Mouse (Mus musculus) kidney, postnatal 0 days (tissue): ENCODE results near the gene Rilp. TPM values are rescaled to one million over a fixed set of nuclear protein-coding genes. Genes with fewer than 3 reads are reported as not detected.
"Not testable (repeated sequence)": the region's sequence is repeated elsewhere in the genome, so short reads cannot be mapped to it uniquely, and the experiment has no call there.

Experiments
- ATAC-seq: fragments of 200-750 bp; cut with Nextera tagmentation; replicated peaks from 2 replicates; pipeline ENCODE4 v1.8.0; 2017; ENCODE audit warnings: low read depth, moderate number of reproducible peaks, moderate TSS enrichment, moderate library complexity; ENCODE audit not compliant: low FRiP score
- DNase-seq: peaks from one replicate; pipeline ENCODE4 v3.0.0-alpha.2; 2016; ENCODE audit warnings: low spot score
- H3K27ac ChIP-seq: fragments of 300-500 bp; sonication (generic); 2 replicates; pipeline ENCODE4 v1.5.1; 2014; ENCODE audit warnings: mild to moderate bottlenecking
- H3K27me3 ChIP-seq: fragments of 300-500 bp; sonication (generic); 2 replicates; pipeline ENCODE4 v1.6.1; 2014; ENCODE audit warnings: low read length, mixed read lengths; ENCODE audit not compliant: insufficient read depth
- H3K36me3 ChIP-seq: fragments of 300-500 bp; sonication (generic); 2 replicates; pipeline ENCODE4 v1.6.1; 2014; ENCODE audit warnings: low read length, mixed read lengths; ENCODE audit not compliant: insufficient read depth
- H3K4me1 ChIP-seq: fragments of 300-500 bp; sonication (generic); replicated peaks from 2 replicates; pipeline ENCODE4 v1.6.1; 2014; ENCODE audit warnings: antibody characterized with exemption, low read length, mixed read lengths; ENCODE audit not compliant: insufficient read depth
- H3K4me2 ChIP-seq: fragments of 300-500 bp; sonication (generic); 2 replicates; pipeline ENCODE4 v1.6.1; 2014; ENCODE audit warnings: mild to moderate bottlenecking, low read length, moderate library complexity, mixed read lengths
- H3K4me3 ChIP-seq: fragments of 300-500 bp; sonication (generic); replicated peaks from 2 replicates; pipeline ENCODE4 v1.5.1; 2014; ENCODE audit warnings: low read depth, low read length
- H3K9ac ChIP-seq: fragments of 300-500 bp; sonication (generic); 2 replicates; pipeline ENCODE4 v1.6.1; 2014; ENCODE audit warnings: low read depth, low read length
- H3K9me3 ChIP-seq: fragments of 300-500 bp; sonication (generic); replicated peaks from 2 replicates; pipeline ENCODE4 v1.6.1; 2016; ENCODE audit warnings: low read length, inconsistent platforms, mixed read lengths
- CTCF ChIP-seq: IDR thresholded peaks from 2 replicates; pipeline ENCODE4 v1.5.1; 2016; ENCODE audit warnings: antibody characterized with exemption, low read depth, mild to moderate bottlenecking, moderate library complexity
- WGBS: fragments of 180-500 bp; shearing (Covaris S2); extraction: QIAGEN DNeasy Blood & Tissue Kit; methylation state at CpG from one replicate; pipeline ENCODE4 v1.1.7; 2014; 5-methylcytosine and 5-hydroxymethylcytosine counted together
- polyA plus RNA-seq: library from polyadenylated mRNA; unstranded; fragments of >200 nt; fragmentation: Nextera tagmentation; extraction: Ambion mirVana; gene quantifications from 2 replicates; pipeline ENCODE4 v1.2.1, GENCODE M21; 2015

Rilp gene
- polyA plus RNA-seq, 1 experiment from 2014 or later, result 4.5 TPM

DNA sequence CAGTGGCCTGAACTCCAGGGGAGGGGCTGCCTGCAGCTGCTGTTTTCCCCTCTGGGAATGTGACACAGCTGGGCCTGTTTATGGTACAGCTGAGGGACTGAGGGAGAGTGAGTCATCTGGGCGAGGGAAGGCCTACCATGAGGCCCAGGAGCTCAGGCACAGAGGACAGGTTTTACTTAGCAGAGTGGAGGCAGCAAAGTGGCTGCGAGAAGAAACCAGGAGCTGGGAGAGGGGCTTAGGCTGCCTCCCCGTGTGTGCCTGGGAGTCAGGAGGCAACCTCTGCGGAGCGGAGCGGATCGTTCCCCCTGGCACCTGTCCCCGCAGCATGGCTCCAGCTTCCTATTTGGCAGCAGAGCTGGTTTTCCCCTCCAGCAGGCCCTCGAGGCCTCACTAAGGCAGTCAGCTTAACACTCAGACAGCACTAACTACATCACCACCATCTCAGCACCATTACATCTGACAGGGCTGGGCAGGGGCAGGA lies 42.1 kb downstream of the Rilp start:
- H3K4me1 ChIP-seq, result peaks cover 21% of the 10 kb centered on the region
- peak; percentile 55 for DNase-seq
- 0 out of 2 replicates have a peak overlapping the region, but pooled peaks have one; percentile 18 for H3K9ac ChIP-seq
- H3K4me2 ChIP-seq, result no peak overlapping the region
- H3K27ac ChIP-seq, result peak overlapping the region; percentile 84
- peak; percentile 43; the same call in 1 of the 2 replicates for ATAC-seq
- H3K36me3 ChIP-seq, result no peaks in the 10 kb centered on the region
- TF ChIP-seq CTCF, result no peak
- H3K27me3 ChIP-seq, result no peaks in the 10 kb centered on the region
- H3K4me3 ChIP-seq, result no peak overlapping the region
- 57% methylated on average over 9 of the region's 9 CpGs for WGBS
- no peaks in the 10 kb centered on the region for H3K9me3 ChIP-seq

DNA sequence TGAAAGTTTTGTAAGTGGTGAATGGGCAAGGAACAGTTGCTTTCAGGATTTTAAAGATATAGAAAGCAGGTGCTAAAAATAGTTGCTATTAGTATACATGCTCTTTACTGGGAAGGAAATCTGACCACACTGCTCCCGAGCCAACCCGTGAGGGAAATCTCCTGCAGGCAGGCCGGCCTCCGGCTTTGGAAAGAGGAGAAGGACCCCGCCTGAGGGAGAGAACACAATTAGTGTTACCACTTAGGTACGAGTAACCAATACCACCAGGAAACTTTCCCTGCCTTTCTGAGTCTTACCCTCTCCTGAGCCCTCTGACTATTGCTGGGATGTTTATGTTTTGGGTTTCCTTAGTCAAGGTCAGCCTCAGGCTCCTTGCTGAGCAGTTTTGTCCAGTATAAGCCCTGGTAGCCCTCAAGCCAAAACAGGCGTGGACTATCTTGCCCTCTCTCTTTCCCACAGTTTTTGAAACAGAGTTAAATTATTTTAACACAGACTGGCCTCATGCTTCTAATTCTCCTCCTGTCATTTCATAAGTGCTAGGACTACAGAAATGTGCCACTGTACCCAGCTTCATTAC lies 43.1 kb downstream of the Rilp start:
- WGBS, result 39% methylated on average over 7 of the region's 7 CpGs

DNA sequence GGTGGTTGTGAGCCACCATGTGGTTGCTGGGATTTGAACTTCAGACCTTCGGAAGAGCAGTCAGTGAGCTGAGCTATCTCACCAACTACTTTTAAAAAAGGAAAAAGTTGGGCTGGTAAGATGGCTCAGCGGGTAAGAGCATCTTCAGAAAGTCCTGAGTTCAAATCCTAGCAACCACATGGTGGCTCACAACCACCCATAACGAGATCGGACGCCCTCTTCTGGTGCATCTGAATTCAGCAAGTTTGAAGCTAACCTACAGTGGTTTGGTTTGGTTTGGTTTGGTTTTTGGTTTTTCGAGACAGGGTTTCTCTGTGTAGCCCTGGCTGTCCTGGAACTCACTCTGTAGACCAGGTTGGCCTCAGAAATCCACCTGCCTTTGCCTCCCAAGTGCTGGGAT lies 46.1 kb downstream of the Rilp start:
- not testable (repeated sequence) for H3K27me3 ChIP-seq, ATAC-seq, H3K9me3 ChIP-seq, H3K4me2 ChIP-seq, H3K9ac ChIP-seq, H3K27ac ChIP-seq, H3K36me3 ChIP-seq, DNase-seq, H3K4me3 ChIP-seq
- H3K4me1 ChIP-seq, result peaks cover 13% of the 10 kb centered on the region
- 96% methylated on average over 6 of the region's 6 CpGs for WGBS

More for the DNA sequence above, 43.1 kb downstream of the Rilp start:
- Histone ChIP-seq H3K9me3 (no peaks in the 10 kb centered on the region), H3K27ac (peak overlapping the region; percentile 84), H3K36me3 (no peaks in the 10 kb centered on the region), H3K4me3 (no peak overlapping the region), H3K4me1 (peaks cover 21% of the 10 kb centered on the region), H3K27me3 (no peaks in the 10 kb centered on the region), H3K4me2 (no peak overlapping the region), H3K9ac (no peak overlapping the region)
- ATAC-seq (no peak), DNase-seq (no peak)
- no peak for TF ChIP-seq CTCF

DNA sequence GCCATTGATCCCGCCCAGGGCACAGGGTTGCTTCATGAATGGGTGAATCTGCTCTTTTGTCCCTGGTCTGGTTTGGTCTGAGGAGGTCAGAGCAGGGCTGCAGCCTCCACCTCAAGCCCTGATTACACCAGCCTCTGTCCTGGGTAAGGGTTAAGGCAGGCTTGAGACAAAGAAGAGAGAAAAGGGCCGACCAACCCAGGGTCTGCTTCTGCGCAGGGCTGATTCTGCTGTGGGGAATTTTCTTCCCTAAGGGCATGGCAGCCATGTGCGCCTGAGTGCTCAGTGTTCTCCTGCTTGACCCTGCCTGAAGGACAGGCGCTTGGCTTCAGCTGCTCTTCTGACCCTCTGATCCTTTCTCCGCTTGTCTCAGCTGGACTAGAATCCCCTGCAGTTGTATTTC lies 47.2 kb downstream of the Rilp start:
- ATAC-seq (0 out of 2 replicates have a peak, but pooled peaks have one; percentile 25), DNase-seq (no peak)
- no peaks in the 10 kb centered on the region for H3K27me3 ChIP-seq
- H3K4me1 ChIP-seq, result 0 out of 2 replicates have a peak, but pooled peaks cover 2% of the 10 kb centered on the region
- no peak for TF ChIP-seq CTCF
- H3K4me2 ChIP-seq, result no peak overlapping the region
- no peaks in the 10 kb centered on the region for H3K9me3 ChIP-seq
- H3K36me3 ChIP-seq, result no peaks in the 10 kb centered on the region
- no peak overlapping the region for H3K4me3 ChIP-seq
- no peak overlapping the region for H3K9ac ChIP-seq
- 69% methylated on average over 6 of the region's 6 CpGs for WGBS
- 0 out of 2 replicates have a peak overlapping the region, but pooled peaks have one; percentile 19 for H3K27ac ChIP-seq

GRCm38 (mm10) chr11:75558101-75558500 lies 48.2 kb downstream of the Rilp start:
- H3K9ac ChIP-seq, result no peak overlapping the region
- DNase-seq (no peak), ATAC-seq (no peak)
- H3K4me2 ChIP-seq, result no peak overlapping the region
- 95% methylated on average over 1 of the region's 1 CpGs for WGBS
- H3K4me3 ChIP-seq, result no peak overlapping the region
- H3K27me3 ChIP-seq, result no peaks in the 10 kb centered on the region
- no peaks in the 10 kb centered on the region for H3K9me3 ChIP-seq
- H3K36me3 ChIP-seq, result no peaks in the 10 kb centered on the region
- no peaks in the 10 kb centered on the region for H3K4me1 ChIP-seq
- peak; percentile 48 for TF ChIP-seq CTCF
- H3K27ac ChIP-seq, result no peak overlapping the region

DNA sequence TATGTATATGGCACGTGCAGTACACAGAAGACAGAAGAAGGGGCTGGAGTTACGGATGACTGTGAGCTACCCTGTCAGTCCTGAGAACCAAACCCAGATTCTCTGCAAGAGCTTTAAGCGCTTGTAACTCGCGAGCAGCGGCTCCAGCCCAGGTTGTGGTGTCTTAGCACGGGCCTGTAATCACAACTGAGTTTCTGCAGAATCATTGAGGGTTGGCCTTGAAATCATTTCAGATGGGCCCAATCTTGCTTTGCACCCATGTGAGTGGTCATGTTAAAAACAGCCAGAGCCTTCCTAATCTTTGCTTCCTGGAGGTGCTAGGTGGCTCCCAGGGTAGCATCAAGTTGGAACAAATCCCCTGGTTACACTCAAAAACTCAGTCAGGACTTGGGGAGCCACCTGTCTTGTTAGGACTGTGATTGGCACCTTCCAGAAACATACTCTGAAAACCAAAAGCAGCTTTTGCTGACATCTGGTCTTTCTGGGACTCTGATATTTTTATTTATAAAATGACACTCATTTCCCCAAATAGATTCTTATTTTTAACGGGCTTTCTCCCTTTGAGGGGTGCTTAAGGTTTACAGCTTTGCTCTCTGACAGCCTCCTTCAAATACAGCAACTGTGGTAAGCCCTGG lies 50.1 kb downstream of the Rilp start:
- 89% methylated on average over 8 of the region's 8 CpGs for WGBS
- Histone ChIP-seq H3K36me3 (no peaks in the 10 kb centered on the region), H3K9me3 (no peaks in the 10 kb centered on the region), H3K4me3 (no peak overlapping the region), H3K27me3 (no peaks in the 10 kb centered on the region), H3K27ac (no peak overlapping the region), H3K9ac (no peak overlapping the region), H3K4me1 (no peaks in the 10 kb centered on the region), H3K4me2 (no peak overlapping the region)
- ATAC-seq (no peak), DNase-seq (no peak)
- TF ChIP-seq CTCF, result no peak
